Mouse (Mus musculus) bone marrow macrophage, adult 2 months (primary cell): ENCODE results near the gene Hoxc6.

ENCODE experiments used
- CTCF ChIP-seq: IDR thresholded peaks from 2 replicates; pipeline ENCODE4 v1.5.1; 2012; ENCODE audit warnings: low read depth, mild to moderate bottlenecking, low read length, moderate library complexity
- POLR2A ChIP-seq: IDR thresholded peaks from 2 replicates; pipeline ENCODE4 v1.6.1; 2012; ENCODE audit warnings: mild to moderate bottlenecking, low read depth, low read length, borderline replicate concordance

DNA sequence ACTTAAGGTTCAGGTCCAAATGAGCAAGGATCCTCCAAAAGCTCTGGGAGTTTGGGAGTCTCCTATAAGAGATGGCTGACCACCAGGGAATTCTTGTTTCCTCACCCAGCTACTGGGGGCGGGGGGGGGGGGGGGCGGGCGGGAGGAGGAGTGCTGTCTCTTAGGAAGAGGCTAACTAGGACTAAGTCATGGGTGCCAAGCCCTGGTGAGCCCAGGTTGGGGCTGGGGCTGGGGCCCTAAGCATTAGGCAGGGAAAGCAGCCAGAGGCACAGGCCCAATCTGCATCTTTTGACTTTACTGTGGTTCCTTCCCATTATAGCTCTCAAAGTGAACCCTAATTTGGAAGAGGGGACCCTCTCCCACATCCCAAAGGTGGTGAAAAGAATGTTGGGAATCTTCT is 34.1 kb downstream of the Hoxc6 start:
- TF ChIP-seq CTCF (no peak), POLR2A (no peak)
